Mouse (Mus musculus): ENCODE measurements around the gene Rhbdl2.

Rhbdl2 gene

GRCm38 (mm10) chr4:123787191-123787985 lies at the start of gene Rhbdl2:
Rhbdl2 (plus strand) TSS chr4:123787874.
- DNase-seq (ENCODE audit: low spot score in 2 of 2) = peak; percentile 19 to 29

GRCm38 (mm10) chr4:123738708-123739107 lies 49.0 kb upstream of the Rhbdl2 start:
- no peak for DNase-seq (ENCODE audit: low spot score in 2 of 2)

- no peak for DNase-seq (ENCODE audit: low spot score in 2 of 2)
Measured at GRCm38 (mm10) chr4:123742891-123743290, 44.8 kb upstream of the Rhbdl2 start.

- DNase-seq (ENCODE audit: low spot score in 2 of 2) = no peak
Measured at GRCm38 (mm10) chr4:123745221-123745775, 42.4 kb upstream of the Rhbdl2 start.

- no peak for DNase-seq (ENCODE audit: low spot score in 2 of 2)
Measured at GRCm38 (mm10) chr4:123748726-123749415, 38.8 kb upstream of the Rhbdl2 start.

- DNase-seq (ENCODE audit: low spot score in 2 of 2) = peak in 1 of 2 experiments; percentile 27
Measured at GRCm38 (mm10) chr4:123749484-123750130, 38.1 kb upstream of the Rhbdl2 start.

- peak; percentile 93 to 97 for DNase-seq (ENCODE audit: low spot score in 2 of 2)
Measured at GRCm38 (mm10) chr4:123750152-123750651, 37.5 kb upstream of the Rhbdl2 start, which contains the start of gene Akirin1. Akirin1 (minus strand) TSS chr4:123750345.

GRCm38 (mm10) chr4:123750707-123751312 lies 36.9 kb upstream of the Rhbdl2 start:
- no peak for DNase-seq (ENCODE audit: low spot score in 2 of 2)

GRCm38 (mm10) chr4:123758306-123758705 lies 29.4 kb upstream of the Rhbdl2 start:
- no peak for DNase-seq (ENCODE audit: low spot score in 2 of 2)

- DNase-seq (ENCODE audit: low spot score in 2 of 2) = no peak
Measured at GRCm38 (mm10) chr4:123765071-123765470, 22.6 kb upstream of the Rhbdl2 start.

- DNase-seq (ENCODE audit: low spot score in 2 of 2) = no peak
Measured at GRCm38 (mm10) chr4:123767807-123768206, 19.9 kb upstream of the Rhbdl2 start.

GRCm38 (mm10) chr4:123768234-123768633 lies 19.4 kb upstream of the Rhbdl2 start:
- DNase-seq (ENCODE audit: low spot score in 2 of 2) = no peak

- DNase-seq (ENCODE audit: low spot score in 2 of 2) = no peak
Measured at GRCm38 (mm10) chr4:123792666-123793065, 5.0 kb downstream of the Rhbdl2 start.

- DNase-seq (ENCODE audit: low spot score in 2 of 2) = no peak
Measured at GRCm38 (mm10) chr4:123793136-123793535, 5.5 kb downstream of the Rhbdl2 start.

GRCm38 (mm10) chr4:123795057-123795456 lies 7.4 kb downstream of the Rhbdl2 start:
- no peak for DNase-seq (ENCODE audit: low spot score in 2 of 2)

- DNase-seq (ENCODE audit: low spot score in 2 of 2) = no peak
Measured at GRCm38 (mm10) chr4:123797403-123797802, 9.7 kb downstream of the Rhbdl2 start.

- peak; percentile 37 to 58 for DNase-seq (ENCODE audit: low spot score in 2 of 2)
Measured at GRCm38 (mm10) chr4:123797856-123798255, 10.2 kb downstream of the Rhbdl2 start.

- no peak for DNase-seq (ENCODE audit: low spot score in 2 of 2)
Measured at GRCm38 (mm10) chr4:123803642-123804041, 16.0 kb downstream of the Rhbdl2 start.

- no peak for DNase-seq (ENCODE audit: low spot score in 2 of 2)
Measured at GRCm38 (mm10) chr4:123808304-123808703, 20.6 kb downstream of the Rhbdl2 start.

- DNase-seq (ENCODE audit: low spot score in 2 of 2) = no peak
Measured at GRCm38 (mm10) chr4:123810475-123811295, 23.0 kb downstream of the Rhbdl2 start.

- DNase-seq (ENCODE audit: low spot score in 2 of 2) = no peak
Measured at GRCm38 (mm10) chr4:123812525-123812924, 24.9 kb downstream of the Rhbdl2 start.

All from frontal cortex, postnatal 14 days (tissue).